Mouse (Mus musculus): Measurements from ENCODE around the gene Smim6. TPM values are rescaled to one million over a fixed set of nuclear protein-coding genes. Genes with fewer than 3 reads are reported as not detected.

The Smim6 gene
- polyA plus RNA-seq, 1 experiment = not detected

- no peak overlapping the region for H3K9ac ChIP-seq (ENCODE audit: low read depth, poor library complexity, severe bottlenecking)
- no peaks in the 10 kb centered on the region for H3K27me3 ChIP-seq (ENCODE audit: control insufficient read depth, insufficient read depth, low read length, poor library complexity, severe bottlenecking)
- no peak overlapping the region for H3K27ac ChIP-seq (ENCODE audit: insufficient read depth, low read length)
- H3K4me3 ChIP-seq (ENCODE audit: low read depth, low read length) = no peak overlapping the region
- H3K9me3 ChIP-seq (replicated peaks; ENCODE audit: control insufficient read depth, insufficient read depth, low read length, poor library complexity, severe bottlenecking) = no peaks in the 10 kb centered on the region
- H3K36me3 ChIP-seq (ENCODE audit: control insufficient read depth, insufficient read depth, low read length, poor library complexity, severe bottlenecking) = peaks cover 38% of the 10 kb centered on the region
- no peaks in the 10 kb centered on the region for H3K4me1 ChIP-seq (ENCODE audit: control insufficient read depth, insufficient read depth, low read length)
- TF ChIP-seq CTCF (IDR thresholded peaks at IDR 0.05; ENCODE audit: low read depth, low read length) (no peak), POLR2A (IDR thresholded peaks at IDR 0.05; ENCODE audit: insufficient read depth, low read length) (no peak), EP300 (IDR thresholded peaks at IDR 0.05; ENCODE audit: insufficient read depth, low read depth, low read length) (no peak)
These were observed 51.0 kb downstream of the Smim6 start for GRCm38 (mm10) chr11:115962651-115963412.

Other genes with a start within 250 kb of the Smim6 start
- gene Grb2, start 203.4 kb upstream of the Smim6 start, polyA plus RNA-seq (2011; ENCODE audit: insufficient read depth, insufficient read length, low read depth, missing spikeins) = 75.0 and 75.9 TPM in 2 replicates
- gene Tmem94, start 146.6 kb upstream of the Smim6 start, polyA plus RNA-seq (2011; ENCODE audit: insufficient read depth, insufficient read length, low read depth, missing spikeins) = 29.2 and 32.6 TPM in 2 replicates
- 10.5 and 12.1 TPM in 2 replicates for gene Caskin2, start 98.4 kb upstream of the Smim6 start, polyA plus RNA-seq (2011; ENCODE audit: insufficient read depth, insufficient read length, low read depth, missing spikeins)
- 26.9 and 30.2 TPM in 2 replicates for gene Tsen54, start 97.3 kb upstream of the Smim6 start, polyA plus RNA-seq (2011; ENCODE audit: insufficient read depth, insufficient read length, low read depth, missing spikeins)
- 92.1 and 99.1 TPM in 2 replicates for gene Llgl2, start 88.0 kb upstream of the Smim6 start, polyA plus RNA-seq (2011; ENCODE audit: insufficient read depth, insufficient read length, low read depth, missing spikeins)
- 1.6 and 4.2 TPM in 2 replicates for gene Myo15b, start 53.6 kb upstream of the Smim6 start, polyA plus RNA-seq (2011; ENCODE audit: insufficient read depth, insufficient read length, low read depth, missing spikeins)
- gene Smim5, start 12.1 kb upstream of the Smim6 start, polyA plus RNA-seq (2011; ENCODE audit: insufficient read depth, insufficient read length, low read depth, missing spikeins) = not detected in 2 replicates
- 51.1 and 55.9 TPM in 2 replicates for gene Sap30bp, start 21.3 kb downstream of the Smim6 start, polyA plus RNA-seq (2011; ENCODE audit: insufficient read depth, insufficient read length, low read depth, missing spikeins)
- 20.0 and 22.6 TPM in 2 replicates for gene Recql5, start 21.5 kb downstream of the Smim6 start, polyA plus RNA-seq (2011; ENCODE audit: insufficient read depth, insufficient read length, low read depth, missing spikeins)
- gene Itgb4, start 62.7 kb downstream of the Smim6 start, polyA plus RNA-seq (2011; ENCODE audit: insufficient read depth, insufficient read length, low read depth, missing spikeins) = 9.3 and 11.8 TPM in 2 replicates
- 96.4 and 107 TPM in 2 replicates for gene Galk1, start 100.7 kb downstream of the Smim6 start, polyA plus RNA-seq (2011; ENCODE audit: insufficient read depth, insufficient read length, low read depth, missing spikeins)
- 437 and 457 TPM in 2 replicates for gene H3f3b, start 115.9 kb downstream of the Smim6 start, polyA plus RNA-seq (2011; ENCODE audit: insufficient read depth, insufficient read length, low read depth, missing spikeins)
- gene Unk, start 118.3 kb downstream of the Smim6 start, polyA plus RNA-seq (2011; ENCODE audit: insufficient read depth, insufficient read length, low read depth, missing spikeins) = 33.9 and 35.8 TPM in 2 replicates
- gene Unc13d, start 165.9 kb downstream of the Smim6 start, polyA plus RNA-seq (2011; ENCODE audit: insufficient read depth, insufficient read length, low read depth, missing spikeins) = 4.7 and 5.7 TPM in 2 replicates
- gene Wbp2, start 175.0 kb downstream of the Smim6 start, polyA plus RNA-seq (2011; ENCODE audit: insufficient read depth, insufficient read length, low read depth, missing spikeins) = 179 and 198 TPM in 2 replicates
- gene Trim47, start 215.2 kb downstream of the Smim6 start, polyA plus RNA-seq (2011; ENCODE audit: insufficient read depth, insufficient read length, low read depth, missing spikeins) = 3.9 and 7.1 TPM in 2 replicates
- gene Trim65, start 219.1 kb downstream of the Smim6 start, polyA plus RNA-seq (2011; ENCODE audit: insufficient read depth, insufficient read length, low read depth, missing spikeins) = 0.78 and 1.2 TPM in 2 replicates
- 69.3 and 71.6 TPM in 2 replicates for gene Mrpl38, start 226.9 kb downstream of the Smim6 start, polyA plus RNA-seq (2011; ENCODE audit: insufficient read depth, insufficient read length, low read depth, missing spikeins)